8 mouse cellular contexts compared by ENCODE assay signal in genomic region chr11:4267202-4267578, GRCm38 (mm10). TPM values are rescaled to one million over a fixed set of nuclear protein-coding genes. Genes with fewer than 3 reads are reported as not detected.
A peak's percentile ranks its signal among the peaks of the same experiment; 100 is the strongest.
DNase-seq lines count a peak whose midpoint lies in the region; ATAC-seq and TF ChIP-seq lines count a peak whose summit lies in the region.

No protein-coding gene starts in this region.

- peak overlapping the region; percentile 59; the same call in 1 of the 2 replicates for H3K9ac ChIP-seq in heart, embryonic 12.5 days
- H3K9ac ChIP-seq in limb, embryonic 14.5 days (ENCODE audit: low read depth, low read length, severe bottlenecking) = peak overlapping the region; percentile 57; the same call in 1 of the 2 replicates
- peak overlapping the region; percentile 75 for H3K9ac ChIP-seq in stomach, postnatal 0 days (ENCODE audit: low read length)

- H3K9me3 ChIP-seq in heart, embryonic 12.5 days (replicated peaks) = no peaks in the 10 kb centered on the region
- no peaks in the 10 kb centered on the region for H3K9me3 ChIP-seq in limb, embryonic 14.5 days (ENCODE audit: control insufficient read depth, low read length)
- no peaks in the 10 kb centered on the region for H3K9me3 ChIP-seq in stomach, postnatal 0 days (ENCODE audit: control insufficient read depth, low read length)

- ATAC-seq in heart, embryonic 12.5 days (ENCODE audit: insufficient number of reproducible peaks, low FRiP score) = no peak
- ATAC-seq in limb, embryonic 14.5 days (ENCODE audit: low FRiP score, low read depth) = no peak
- ATAC-seq in stomach, postnatal 0 days (ENCODE audit: low FRiP score, low TSS enrichment) = no peak

- H3K4me3 ChIP-seq in heart, embryonic 12.5 days = peak overlapping the region; percentile 66
- peak overlapping the region; percentile 54 for H3K4me3 ChIP-seq in limb, embryonic 14.5 days (replicated peaks; ENCODE audit: low read length)
- peak overlapping the region; percentile 66 for H3K4me3 ChIP-seq in stomach, postnatal 0 days (ENCODE audit: low read depth, low read length)

- H3K36me3 ChIP-seq in heart, embryonic 12.5 days = no peaks in the 10 kb centered on the region
- no peaks in the 10 kb centered on the region for H3K36me3 ChIP-seq in limb, embryonic 14.5 days (ENCODE audit: control insufficient read depth, insufficient read depth, low read length)
- no peaks in the 10 kb centered on the region for H3K36me3 ChIP-seq in stomach, postnatal 0 days (ENCODE audit: control insufficient read depth, insufficient read depth, low read length)

- TF ChIP-seq CTCF in stomach, postnatal 0 days (IDR thresholded peaks at IDR 0.05; ENCODE audit: low read depth) = no peak

- no peak for TF ChIP-seq EP300 in stomach, postnatal 0 days (optimal IDR thresholded peaks at IDR 0.05)

- 2% methylated on average over 13 of the region's 13 CpGs for WGBS in heart, embryonic 12.5 days
- WGBS in limb, embryonic 14.5 days = 3% methylated on average over 12 of the region's 13 CpGs
- 5% methylated on average over 13 of the region's 13 CpGs for WGBS in stomach, postnatal 0 days

- peaks cover 45% of the 10 kb centered on the region for H3K4me1 ChIP-seq in heart, embryonic 12.5 days (replicated peaks)
- H3K4me1 ChIP-seq in limb, embryonic 14.5 days (ENCODE audit: control insufficient read depth, insufficient read depth, low read length) = peaks cover 21% of the 10 kb centered on the region
- H3K4me1 ChIP-seq in stomach, postnatal 0 days (replicated peaks; ENCODE audit: control insufficient read depth, insufficient read depth) = peaks cover 15% of the 10 kb centered on the region; the same call in 1 of the 2 replicates

- TF ChIP-seq POLR2A in limb, embryonic 14.5 days (IDR thresholded peaks at IDR 0.05; ENCODE audit: borderline replicate concordance, extremely low read depth, insufficient read depth, insufficient read length) = no peak

- peaks cover 77% of the 10 kb centered on the region for H3K27me3 ChIP-seq in heart, embryonic 12.5 days (replicated peaks)
- peaks cover 39% of the 10 kb centered on the region for H3K27me3 ChIP-seq in limb, embryonic 14.5 days (ENCODE audit: control insufficient read depth, insufficient read depth, low read length)
- H3K27me3 ChIP-seq in stomach, postnatal 0 days (ENCODE audit: control insufficient read depth, insufficient read depth, low read length) = no peaks in the 10 kb centered on the region; the same call in 1 of the 2 replicates

- no peak overlapping the region for H3K27ac ChIP-seq in heart, embryonic 12.5 days (ENCODE audit: poor library complexity, severe bottlenecking)
- no peak overlapping the region for H3K27ac ChIP-seq in limb, embryonic 14.5 days (replicated peaks; ENCODE audit: low read depth, low read length)
- no peak overlapping the region; the same call in 1 of the 2 replicates for H3K27ac ChIP-seq in stomach, postnatal 0 days (replicated peaks)

- no peak for DNase-seq in heart, postnatal 36 days
- DNase-seq in urinary bladder, postnatal 25 days (ENCODE audit: low spot score) = peak; percentile 53
- no peak for DNase-seq in urinary bladder, postnatal 10 days (ENCODE audit: low spot score)
- DNase-seq in limb, embryonic 14.5 days (ENCODE audit: low spot score) = no peak
- DNase-seq in stomach, postnatal 0 days (ENCODE audit: low spot score) = no peak
- DNase-seq in right cerebral cortex, adult 2 months (ENCODE audit: low spot score in 2 of 2) = no peak
- no peak for DNase-seq in layer of hippocampus, adult 9-11 months

- intact Hi-C loops in heart, postnatal 36 days (cut with DNase I) = no loop called here

- H3K4me2 ChIP-seq in heart, embryonic 12.5 days = peak overlapping the region; percentile 86
- peak overlapping the region; percentile 94 for H3K4me2 ChIP-seq in limb, embryonic 14.5 days (replicated peaks; ENCODE audit: low read depth, low read length, severe bottlenecking)
- peak overlapping the region; percentile 87 for H3K4me2 ChIP-seq in stomach, postnatal 0 days (replicated peaks; ENCODE audit: low read depth)

RNA-seq across cellular contexts. Expression of gene Lif, which starts 9.8 kb away (rescaled TPM):
- polyA plus RNA-seq in heart, embryonic 12.5 days (2016; fragmentation: Nextera tagmentation; extraction: Ambion mirVana) = 0.24 and 0.63 TPM in 2 replicates
- under 1 TPM; 0.16 to 0.50 TPM for total RNA-seq in heart, postnatal 36 days (2021)
- 0.89 and 1.4 TPM in 2 replicates for polyA plus RNA-seq in limb, embryonic 14.5 days (2012; rRNA removed)
- 0.26 and 0.50 TPM in 2 replicates for polyA plus RNA-seq in limb, embryonic 14.5 days (2014; fragmentation: Nextera tagmentation; extraction: Ambion mirVana)
- polyA plus RNA-seq in stomach, postnatal 0 days (2015; fragmentation: Nextera tagmentation; extraction: Ambion mirVana) = 0.61 and 1.1 TPM in 2 replicates

RNA-seq across cellular contexts. Expression of gene Osm, which starts 31.0 kb away (rescaled TPM):
- polyA plus RNA-seq in heart, embryonic 12.5 days (2016; fragmentation: Nextera tagmentation; extraction: Ambion mirVana) = not detected in 2 replicates
- total RNA-seq in heart, postnatal 36 days (2021) = not detected
- polyA plus RNA-seq in limb, embryonic 14.5 days (2012; rRNA removed) = 0.26 and 0.33 TPM in 2 replicates
- polyA plus RNA-seq in limb, embryonic 14.5 days (2014; fragmentation: Nextera tagmentation; extraction: Ambion mirVana) = 0.17 and 0.18 TPM in 2 replicates
- polyA plus RNA-seq in stomach, postnatal 0 days (2015; fragmentation: Nextera tagmentation; extraction: Ambion mirVana) = 0.05 and 0.11 TPM in 2 replicates

RNA-seq across cellular contexts. Expression of gene Castor1, which starts 49.2 kb away (rescaled TPM):
- 3.4 and 3.8 TPM in 2 replicates for polyA plus RNA-seq in heart, embryonic 12.5 days (2016; fragmentation: Nextera tagmentation; extraction: Ambion mirVana)
- total RNA-seq in heart, postnatal 36 days (2021) = 1 to 10 TPM; 5.2 to 5.5 TPM
- 10.6 and 12.4 TPM in 2 replicates for polyA plus RNA-seq in limb, embryonic 14.5 days (2012; rRNA removed)
- 10.3 and 13.9 TPM in 2 replicates for polyA plus RNA-seq in limb, embryonic 14.5 days (2014; fragmentation: Nextera tagmentation; extraction: Ambion mirVana)
- 9.6 and 9.7 TPM in 2 replicates for polyA plus RNA-seq in stomach, postnatal 0 days (2015; fragmentation: Nextera tagmentation; extraction: Ambion mirVana)
